19 mouse cellular contexts compared by ENCODE assay signal in genomic region chr19:56202481-56203130, GRCm38 (mm10).
DNase-seq lines count a peak whose midpoint lies in the region; ATAC-seq lines count a peak whose summit lies in the region.
"Had no signal": no experiment of that assay in that cellular context is flagged by ENCODE, and none has a peak within 500 bp of the region (broad histone marks: within the 10 kb centered on the region; RNA-seq: fewer than 3 reads in every experiment).

No protein-coding gene starts in this region.

- no peaks in the 10 kb centered on the region for H3K27me3 ChIP-seq in hindbrain, embryonic 14.5 days (ENCODE audit: control insufficient read depth, insufficient read depth, low read length)
- H3K27me3 ChIP-seq: hindbrain, embryonic 12.5 days; midbrain, embryonic 12.5 days; stomach, embryonic 15.5 days had no signal

- H3K9ac ChIP-seq in hindbrain, embryonic 14.5 days: no peak overlapping the region
- H3K9ac ChIP-seq: hindbrain, embryonic 12.5 days; limb, embryonic 12.5 days; liver, postnatal 0 days; midbrain, embryonic 12.5 days; stomach, embryonic 15.5 days had no signal

- no peaks in the 10 kb centered on the region for H3K36me3 ChIP-seq in hindbrain, embryonic 14.5 days (replicated peaks; ENCODE audit: control insufficient read depth, insufficient read depth)
- H3K36me3 ChIP-seq: forebrain, embryonic 10.5 days; hindbrain, embryonic 12.5 days; limb, embryonic 12.5 days; midbrain, embryonic 12.5 days; stomach, embryonic 15.5 days had no signal

- 67% methylated on average over 9 of the region's 9 CpGs for WGBS in hindbrain, embryonic 14.5 days

- H3K27ac ChIP-seq in hindbrain, embryonic 14.5 days: no peak overlapping the region
- H3K27ac ChIP-seq: heart, adult 2 months; hindbrain, embryonic 12.5 days; kidney, postnatal 0 days; limb, embryonic 12.5 days; midbrain, embryonic 12.5 days; stomach, embryonic 15.5 days had no signal

- DNase-seq in gastrocnemius, postnatal 25 days: peak; percentile 11
- DNase-seq in gastrocnemius, adult 8-10 months (ENCODE audit: low spot score in 2 of 2): no peak
- peak; percentile 88 for DNase-seq in NIH3T3 (ENCODE audit: low read depth)
- DNase-seq in adrenal gland, postnatal 25 days: peak; percentile 5
- DNase-seq in skeletal muscle tissue, adult 2 months (ENCODE audit: low read depth, low spot score): peak; percentile 21
- no peak for DNase-seq in thymus, postnatal 10 days (ENCODE audit: low spot score in 2 of 2)
- DNase-seq in hindbrain, embryonic 14.5 days (ENCODE audit: low spot score): no peak
- DNase-seq: cerebellum, adult 9-11 months had no signal

- no peaks in the 10 kb centered on the region for H3K4me1 ChIP-seq in hindbrain, embryonic 14.5 days (replicated peaks; ENCODE audit: control insufficient read depth, insufficient read depth, low read length)
- H3K4me1 ChIP-seq: stomach, embryonic 15.5 days had no signal

- no peaks in the 10 kb centered on the region for H3K9me3 ChIP-seq in hindbrain, embryonic 14.5 days (ENCODE audit: control insufficient read depth, low read length)
- H3K9me3 ChIP-seq: forebrain, embryonic 10.5 days; hindbrain, embryonic 12.5 days; limb, embryonic 12.5 days; midbrain, embryonic 12.5 days; stomach, embryonic 15.5 days had no signal

- ATAC-seq in hindbrain, embryonic 14.5 days (ENCODE audit: low FRiP score): no peak
- ATAC-seq: forebrain, embryonic 16.5 days; inflammation-experienced regulatory T-cells, adult 6 months; liver, postnatal 0 days had no signal

- H3K4me2 ChIP-seq in hindbrain, embryonic 14.5 days (replicated peaks): no peak overlapping the region
- H3K4me2 ChIP-seq: hindbrain, embryonic 12.5 days; limb, embryonic 12.5 days; liver, embryonic 11.5 days; midbrain, embryonic 12.5 days; stomach, embryonic 15.5 days had no signal

- no peak overlapping the region for H3K4me3 ChIP-seq in hindbrain, embryonic 14.5 days (replicated peaks; ENCODE audit: low read length)
- H3K4me3 ChIP-seq: forebrain, embryonic 10.5 days; heart, adult 2 months; hindbrain, embryonic 12.5 days; limb, embryonic 12.5 days; midbrain, embryonic 12.5 days; stomach, embryonic 15.5 days had no signal

Comparison
In these comparisons a context has a peak if more than half of its experiments do, and no peak if none do; other contexts are left out.
1. DNase-seq: peak in gastrocnemius, postnatal 25 days (single experiment), NIH3T3 (single experiment), adrenal gland, postnatal 25 days (single experiment) and skeletal muscle tissue, adult 2 months (single experiment); none in gastrocnemius, adult 8-10 months (0 of 2), thymus, postnatal 10 days (0 of 2) and hindbrain, embryonic 14.5 days (single experiment).